Mouse (Mus musculus): ENCODE measurements around the gene Fam20b.

Gene Fam20b

GRCm38 (mm10) chr1:156718950-156719805, at the start of gene Fam20b:
Fam20b (minus strand) TSS chr1:156719086.
- in situ Hi-C loops (cut with MboI, MseI): no loop called here

GRCm38 (mm10) chr1:156765311-156765710, 46.4 kb upstream of the Fam20b start:
- in situ Hi-C loops (cut with MboI, MseI): loop anchor here in 1 of 2 experiments (10.0 kb wide), 1 partner anchor 519 kb away; no protein-coding TSS in a partner anchor

GRCm38 (mm10) chr1:156764584-156764983, 45.7 kb upstream of the Fam20b start:
- in situ Hi-C loops (cut with MboI, MseI): loop anchor here in 1 of 2 experiments (10.0 kb wide), 1 partner anchor 520 kb away; no protein-coding TSS in a partner anchor

- in situ Hi-C loops (cut with MboI, MseI): loop anchor here in 1 of 2 experiments (10.0 kb wide), 1 partner anchor 522 kb away; no protein-coding TSS in a partner anchor
These were observed 44.4 kb upstream of the Fam20b start for GRCm38 (mm10) chr1:156763280-156763679.

GRCm38 (mm10) chr1:156761430-156761801, 42.5 kb upstream of the Fam20b start:
- in situ Hi-C loops (cut with MboI, MseI): loop anchor here in 1 of 2 experiments (10.0 kb wide), 1 partner anchor 523 kb away; no protein-coding TSS in a partner anchor

GRCm38 (mm10) chr1:156760549-156761429, 41.9 kb upstream of the Fam20b start:
- in situ Hi-C loops (cut with MboI, MseI): loop anchor here in 1 of 2 experiments (10.0 kb wide), 1 partner anchor 524 kb away; no protein-coding TSS in a partner anchor

- in situ Hi-C loops (cut with MboI, MseI): no loop called here
These were observed 39.4 kb upstream of the Fam20b start for GRCm38 (mm10) chr1:156758326-156758725.

GRCm38 (mm10) chr1:156754608-156755413, 35.9 kb upstream of the Fam20b start:
- in situ Hi-C loops (cut with MboI, MseI): no loop called here

- in situ Hi-C loops (cut with MboI, MseI): no loop called here
These were observed 34.1 kb upstream of the Fam20b start for GRCm38 (mm10) chr1:156752990-156753389.

GRCm38 (mm10) chr1:156752020-156752724, 33.3 kb upstream of the Fam20b start:
- in situ Hi-C loops (cut with MboI, MseI): no loop called here

- in situ Hi-C loops (cut with MboI, MseI): no loop called here
These were observed 31.4 kb upstream of the Fam20b start for GRCm38 (mm10) chr1:156750261-156750660.

- in situ Hi-C loops (cut with MboI, MseI): loop anchor here in 1 of 2 experiments (10.0 kb wide), 1 partner anchor 526 kb away; no protein-coding TSS in a partner anchor
These were observed 30.2 kb upstream of the Fam20b start for GRCm38 (mm10) chr1:156749136-156749535.

- in situ Hi-C loops (cut with MboI, MseI): loop anchor here in 1 of 2 experiments (10.0 kb wide), 1 partner anchor 526 kb away; no protein-coding TSS in a partner anchor
These were observed 29.6 kb upstream of the Fam20b start for GRCm38 (mm10) chr1:156748435-156749005.

- in situ Hi-C loops (cut with MboI, MseI): loop anchor here in 1 of 2 experiments (10.0 kb wide), 1 partner anchor 530 kb away; no protein-coding TSS in a partner anchor
These were observed 26.4 kb upstream of the Fam20b start for GRCm38 (mm10) chr1:156745188-156745810.

GRCm38 (mm10) chr1:156741482-156742411, 22.9 kb upstream of the Fam20b start:
- in situ Hi-C loops (cut with MboI, MseI): loop anchor here (5.0 to 10.0 kb wide), 3 partner anchors 171 to 533 kb away; no protein-coding TSS in a partner anchor

- in situ Hi-C loops (cut with MboI, MseI): no loop called here
These were observed 16.9 kb upstream of the Fam20b start for GRCm38 (mm10) chr1:156735788-156736187.

GRCm38 (mm10) chr1:156734019-156734418, 15.1 kb upstream of the Fam20b start:
- in situ Hi-C loops (cut with MboI, MseI): loop anchor here in 1 of 2 experiments (5.0 kb wide), 1 partner anchor 158 kb away; no protein-coding TSS in a partner anchor

- in situ Hi-C loops (cut with MboI, MseI): loop anchor here in 1 of 2 experiments (5.0 kb wide), 1 partner anchor 159 kb away; no protein-coding TSS in a partner anchor
These were observed 14.7 kb upstream of the Fam20b start for GRCm38 (mm10) chr1:156733559-156733958.
